Mouse (Mus musculus) embryonic fibroblast, embryonic 13.5 days (primary cell): ENCODE results near the gene Slc37a3. TPM values are rescaled to one million over a fixed set of nuclear protein-coding genes. Genes with fewer than 3 reads are reported as not detected.

Source experiments
- H3K27ac ChIP-seq: 2 replicates; pipeline ENCODE4 v1.5.1; 2012; ENCODE audit warnings: low read length, control low read depth, inconsistent platforms; ENCODE audit not compliant: insufficient read depth
- H3K4me1 ChIP-seq: 2 replicates; pipeline ENCODE4 v1.6.1; 2011; ENCODE audit warnings: low read length; ENCODE audit not compliant: control insufficient read depth, insufficient read depth
- H3K4me3 ChIP-seq: 2 replicates; pipeline ENCODE4 v1.5.1; 2011; ENCODE audit warnings: mild to moderate bottlenecking, control low read depth, low read length; ENCODE audit not compliant: insufficient read depth
- CTCF ChIP-seq: IDR thresholded peaks from 2 replicates; pipeline ENCODE4 v1.5.1; 2011; ENCODE audit warnings: mild to moderate bottlenecking, control low read depth, low read length, moderate library complexity, borderline replicate concordance; ENCODE audit not compliant: insufficient read depth
- POLR2A ChIP-seq: IDR thresholded peaks from 2 replicates; pipeline ENCODE4 v1.6.1; 2011; ENCODE audit warnings: low read depth, mild to moderate bottlenecking, control low read depth, low read length, moderate library complexity
- polyA plus RNA-seq: library from polyadenylated mRNA; stranded (reverse); fragments of >200 nt; gene quantifications from 2 replicates; pipeline ENCODE4 v1.2.4, GENCODE M21; 2011; ENCODE audit warnings: low read depth; ENCODE audit not compliant: missing spikeins, insufficient read length

Gene Slc37a3
- polyA plus RNA-seq, 1 experiment: 71.5 TPM

DNA sequence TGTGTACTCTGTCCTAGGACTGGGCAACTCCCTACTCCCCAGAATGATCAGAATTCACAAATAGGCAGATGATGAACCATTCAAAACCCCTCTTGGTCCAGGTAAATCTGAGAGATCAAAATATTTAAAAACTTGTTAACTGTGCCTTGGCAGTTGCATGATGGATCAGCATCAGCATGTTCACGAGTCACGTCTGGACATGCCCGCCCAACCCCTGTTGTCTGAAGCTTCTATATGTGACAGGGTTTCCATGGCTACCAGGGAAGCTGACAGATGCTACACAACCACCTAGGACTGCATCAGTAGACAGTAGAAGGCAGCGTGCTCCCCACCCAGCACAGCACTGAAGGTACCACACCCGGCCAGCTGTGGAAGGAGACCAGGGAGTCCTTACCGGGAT, 28.5 kb downstream of the Slc37a3 start:
- no peak for TF ChIP-seq POLR2A
- TF ChIP-seq CTCF: no peak
- Histone ChIP-seq H3K4me1 (no peaks in the 10 kb centered on the region), H3K4me3 (no peak overlapping the region), H3K27ac (no peak overlapping the region)

DNA sequence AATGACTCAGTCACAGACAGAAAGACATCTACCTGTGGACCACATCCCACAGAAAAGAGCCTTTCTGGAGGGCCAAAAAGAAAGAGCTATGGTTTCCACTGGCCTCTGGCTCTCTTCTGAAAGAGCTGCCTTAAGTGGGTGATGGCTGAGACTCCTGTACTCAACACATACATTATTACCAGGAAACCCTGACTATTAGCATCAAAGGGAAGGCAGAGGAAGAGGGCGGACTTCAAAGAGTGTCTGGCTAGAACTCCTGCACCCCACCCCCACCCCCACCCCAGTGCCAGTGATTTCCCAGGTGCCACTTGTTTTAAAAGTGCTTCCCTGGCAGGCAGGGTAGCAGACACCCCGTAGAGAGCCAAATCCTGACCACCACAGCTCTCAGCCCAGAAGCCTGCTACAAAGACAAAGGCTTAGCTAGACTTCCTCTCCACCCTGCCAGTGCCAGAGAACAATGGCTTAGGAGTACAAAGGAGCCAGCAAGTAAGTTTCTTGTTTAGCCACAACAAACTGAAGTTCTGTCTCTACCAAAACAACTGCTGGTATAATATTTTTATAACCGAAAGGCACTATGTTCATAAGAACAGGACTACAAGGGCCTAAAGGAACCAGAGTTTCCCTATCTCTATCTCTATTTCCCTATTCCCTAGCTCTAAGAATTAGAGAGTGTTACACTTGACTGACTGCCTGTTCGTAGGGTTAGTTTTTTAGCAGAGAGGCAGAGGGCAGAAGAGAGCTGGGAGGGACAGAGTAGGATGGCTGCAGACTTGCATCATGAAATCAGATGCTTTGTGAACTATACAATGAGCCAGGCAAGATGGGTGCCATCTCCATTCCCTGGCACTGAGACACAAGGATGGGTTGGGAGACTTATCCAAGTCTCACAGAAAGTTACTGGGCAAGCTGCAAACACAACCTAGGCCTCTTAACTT, 29.3 kb downstream of the Slc37a3 start:
- TF ChIP-seq CTCF (no peak), POLR2A (no peak)
- Histone ChIP-seq H3K4me1 (no peaks in the 10 kb centered on the region), H3K4me3 (no peak overlapping the region), H3K27ac (no peak overlapping the region)

DNA sequence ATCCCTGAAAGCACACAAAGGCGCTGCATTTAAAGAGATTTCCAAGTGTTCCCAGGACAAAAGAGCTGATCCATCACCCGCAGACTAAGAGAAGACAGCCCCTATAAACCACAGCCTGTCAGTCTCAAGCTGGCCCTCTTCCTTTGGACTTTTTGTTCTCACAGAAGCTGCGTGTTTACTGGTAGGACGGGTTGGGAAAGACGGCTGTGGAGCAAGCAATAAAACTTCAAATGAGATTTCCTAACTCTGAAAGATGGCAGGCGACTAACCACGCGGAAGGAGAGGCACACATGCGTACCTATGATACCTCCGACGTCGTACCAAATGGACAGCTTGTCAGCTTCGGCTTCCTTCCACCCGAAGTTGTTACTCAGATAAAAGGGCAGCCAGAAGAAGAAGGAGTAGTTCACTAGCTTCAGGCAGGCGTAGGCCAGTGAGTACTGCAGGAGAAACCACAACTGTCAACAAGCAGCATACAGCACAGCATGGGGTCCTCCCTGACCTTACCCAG, 30.4 kb downstream of the Slc37a3 start:
- Histone ChIP-seq H3K4me3 (no peak overlapping the region), H3K27ac (no peak overlapping the region), H3K4me1 (no peaks in the 10 kb centered on the region)
- TF ChIP-seq CTCF (no peak), POLR2A (no peak)

DNA sequence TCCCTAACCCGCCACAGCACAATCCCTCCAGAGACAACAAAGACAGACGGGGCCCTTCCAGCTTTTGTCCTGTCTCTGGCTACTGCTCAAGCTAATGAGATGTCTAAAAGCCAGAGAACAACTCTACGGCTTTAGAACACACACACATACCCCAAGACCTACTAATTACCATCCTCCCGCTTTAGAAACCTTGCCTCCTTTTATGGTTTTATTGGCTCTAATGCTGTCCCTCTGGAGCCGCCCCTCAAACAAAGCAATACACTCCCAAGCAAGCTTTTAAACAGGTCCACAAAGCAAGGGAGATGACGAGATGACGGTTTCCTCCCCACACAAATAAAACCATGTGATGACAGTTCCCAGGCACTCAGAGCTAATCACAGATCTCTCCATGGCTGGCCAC, 32.0 kb downstream of the Slc37a3 start:
- TF ChIP-seq POLR2A (no peak), CTCF (no peak)
- H3K4me3 ChIP-seq: no peak overlapping the region
- no peaks in the 10 kb centered on the region for H3K4me1 ChIP-seq
- H3K27ac ChIP-seq: no peak overlapping the region

DNA sequence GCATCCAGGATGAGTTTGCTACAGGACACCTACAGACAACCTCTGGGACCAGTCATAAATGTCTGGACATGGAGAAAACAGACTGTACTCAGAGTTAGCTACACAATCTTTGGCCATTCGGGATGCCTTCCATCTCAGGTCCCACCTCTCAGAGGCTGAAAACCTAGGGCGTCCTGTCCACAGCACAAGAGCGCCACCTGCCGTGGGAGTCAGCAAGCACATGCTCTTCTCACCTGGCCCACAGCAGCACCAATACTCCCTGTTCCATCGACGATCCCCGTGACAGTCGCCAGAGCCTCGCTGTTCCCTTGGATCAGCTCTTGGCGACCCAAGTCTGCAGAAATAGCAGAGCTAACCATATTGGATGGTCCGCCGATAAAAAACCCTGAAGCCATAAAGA, 33.5 kb downstream of the Slc37a3 start:
- Histone ChIP-seq H3K27ac (no peak overlapping the region), H3K4me1 (no peaks in the 10 kb centered on the region), H3K4me3 (no peak overlapping the region)
- no peak for TF ChIP-seq POLR2A
- peak; percentile 100 for TF ChIP-seq CTCF

DNA sequence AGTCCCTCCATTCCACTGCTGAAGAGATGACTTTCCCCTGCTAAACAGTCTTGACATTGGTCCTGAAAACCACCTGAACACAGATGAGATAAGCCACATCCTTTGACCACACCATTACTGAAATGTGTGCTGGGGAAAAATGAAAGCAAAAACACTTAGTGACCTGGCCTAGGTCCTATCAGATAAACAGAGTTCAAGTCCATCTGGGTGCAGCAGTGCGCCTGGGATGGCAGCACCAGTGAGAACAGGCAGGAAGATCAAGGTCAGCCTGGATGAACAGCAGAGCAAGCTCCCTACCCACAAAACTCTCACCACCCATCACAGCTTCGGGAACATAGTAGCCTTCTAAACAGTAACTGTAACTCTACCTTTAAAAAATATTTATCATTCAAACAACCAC, 35.7 kb downstream of the Slc37a3 start:
- H3K4me1 ChIP-seq: no peaks in the 10 kb centered on the region
- H3K4me3 ChIP-seq: no peak overlapping the region
- TF ChIP-seq CTCF (no peak), POLR2A (no peak)
- no peak overlapping the region for H3K27ac ChIP-seq

DNA sequence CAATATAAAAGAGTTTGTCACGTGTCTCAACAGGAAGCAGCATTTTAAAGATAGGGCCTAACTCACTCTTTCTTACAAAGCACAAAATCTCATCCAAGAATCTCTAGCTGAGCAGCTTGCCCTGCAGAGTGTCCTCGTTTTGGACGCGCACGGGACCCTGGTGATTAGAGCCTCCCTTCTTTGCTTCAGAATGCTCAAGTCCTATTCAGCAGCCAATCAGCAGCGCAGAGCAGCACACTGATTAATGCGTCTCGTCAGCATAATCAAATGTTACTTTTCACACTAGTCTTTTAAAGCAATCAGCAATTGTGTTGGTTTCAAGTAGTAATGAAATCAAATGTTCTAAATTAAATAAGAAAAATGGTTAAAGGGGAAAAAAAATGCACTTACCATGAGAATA, 39.1 kb downstream of the Slc37a3 start:
- TF ChIP-seq CTCF: no peak
- no peak for TF ChIP-seq POLR2A
- Histone ChIP-seq H3K4me1 (no peaks in the 10 kb centered on the region), H3K27ac (no peak overlapping the region), H3K4me3 (no peak overlapping the region)

DNA sequence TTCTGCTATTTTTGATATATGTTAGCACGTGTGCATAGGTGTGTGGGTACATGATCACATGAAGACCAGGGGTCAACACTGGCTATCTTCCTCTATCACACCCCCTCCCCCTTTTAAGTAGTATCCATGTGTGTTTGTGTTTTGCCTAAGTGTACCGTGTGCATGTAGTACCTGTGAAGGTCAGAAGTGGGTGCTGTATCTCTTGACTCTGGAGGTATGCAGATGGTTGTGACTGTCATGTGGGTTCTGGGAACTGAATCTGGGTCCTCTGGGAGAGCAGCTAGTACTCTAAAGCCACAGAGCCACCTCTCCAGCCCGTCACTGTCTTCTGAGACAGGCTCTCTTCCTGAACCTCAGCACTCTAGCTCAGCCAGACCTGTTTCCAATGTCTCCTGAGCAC, 42.6 kb downstream of the Slc37a3 start:
- Histone ChIP-seq H3K27ac (no peak overlapping the region), H3K4me3 (no peak overlapping the region), H3K4me1 (no peaks in the 10 kb centered on the region)
- TF ChIP-seq POLR2A (no peak), CTCF (no peak)

DNA sequence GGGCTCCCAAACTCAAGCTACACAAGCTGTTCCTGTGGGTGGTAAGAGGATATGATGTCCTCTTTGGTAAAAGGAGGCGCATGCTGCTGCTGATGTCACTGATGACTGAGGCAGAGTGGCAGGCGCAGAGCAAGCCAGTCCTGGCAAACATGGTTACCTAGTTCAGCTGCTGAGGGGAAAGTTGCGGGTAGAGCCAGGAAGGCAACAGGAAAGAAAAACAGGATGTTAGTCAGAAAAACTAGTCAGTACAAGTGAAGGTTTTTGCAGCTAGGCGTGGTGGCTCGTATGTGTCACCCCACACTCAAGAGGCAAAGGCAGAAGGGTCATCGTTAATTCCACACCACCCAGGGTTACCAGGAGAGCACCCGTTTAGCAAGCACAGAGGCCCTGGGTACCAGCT, 43.3 kb downstream of the Slc37a3 start:
- no peak overlapping the region for H3K27ac ChIP-seq
- TF ChIP-seq CTCF (no peak), POLR2A (no peak)
- H3K4me3 ChIP-seq: no peak overlapping the region
- H3K4me1 ChIP-seq: no peaks in the 10 kb centered on the region

DNA sequence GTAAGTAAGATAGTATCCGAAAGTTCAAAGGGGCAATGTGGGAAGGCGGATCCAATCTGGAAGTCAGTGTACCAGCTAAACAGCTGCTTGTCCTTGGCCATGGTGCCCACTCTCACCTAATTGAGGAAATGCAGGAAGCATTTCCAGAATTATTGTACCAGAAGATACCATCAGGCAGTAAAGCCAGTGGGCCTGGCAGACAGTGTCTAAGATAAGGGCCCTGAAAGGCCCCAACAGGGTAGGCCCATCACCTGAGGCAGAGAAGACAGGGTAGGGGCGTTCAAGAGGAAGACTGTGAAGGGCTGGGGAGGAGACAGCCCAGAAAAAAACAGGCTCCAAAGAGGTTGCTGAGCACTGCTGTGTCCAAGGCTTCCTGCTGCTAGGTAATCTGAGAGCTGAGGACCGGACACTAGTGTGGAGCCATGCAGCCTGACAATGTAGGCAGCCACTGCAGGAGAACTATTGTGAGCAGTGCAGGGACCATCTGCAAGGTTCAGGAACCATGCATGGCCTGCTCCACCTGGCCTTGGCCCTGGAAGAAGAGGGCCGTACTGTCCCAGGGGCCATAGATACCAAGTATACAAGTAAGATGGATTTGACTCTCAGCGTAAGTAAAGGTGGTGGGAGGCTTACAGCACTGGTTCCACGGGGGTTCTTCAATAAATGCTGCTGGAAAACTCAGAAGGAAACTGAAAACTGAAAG, 45.3 kb downstream of the Slc37a3 start:
- TF ChIP-seq CTCF (no peak), POLR2A (no peak)
- no peak overlapping the region for H3K27ac ChIP-seq
- no peak overlapping the region for H3K4me3 ChIP-seq
- no peaks in the 10 kb centered on the region for H3K4me1 ChIP-seq
